Mouse (Mus musculus): ENCODE measurements around the gene Gm3336. TPM values are rescaled to one million over a fixed set of nuclear protein-coding genes. Genes with fewer than 3 reads are reported as not detected.

Gene Gm3336
- polyA plus RNA-seq, 1 experiment from 2014 or later = not detected

GRCm38 (mm10) chr8:70696019-70696885 is 22.1 kb upstream of the Gm3336 start:
- Histone ChIP-seq H3K27ac (replicated peaks; ENCODE audit: low read depth, low read length) (peak overlapping the region; percentile 90), H3K4me2 (ENCODE audit: low read depth, low read length) (peak overlapping the region; percentile 38), H3K4me1 (ENCODE audit: control insufficient read depth, insufficient read depth, low read length) (peaks cover 7% of the 10 kb centered on the region), H3K36me3 (replicated peaks; ENCODE audit: control insufficient read depth, insufficient read depth, low read depth, low read length) (no peaks in the 10 kb centered on the region), H3K9ac (replicated peaks; ENCODE audit: low read length) (peak overlapping the region; percentile 57), H3K4me3 (ENCODE audit: low read depth, low read length) (no peak overlapping the region), H3K9me3 (replicated peaks; ENCODE audit: control insufficient read depth, low read length) (no peaks in the 10 kb centered on the region), H3K27me3 (ENCODE audit: control insufficient read depth, insufficient read depth, low read length) (no peaks in the 10 kb centered on the region)
- WGBS = 6% methylated on average over 31 of the region's 31 CpGs
- no peak for ATAC-seq (replicated peaks; ENCODE audit: insufficient number of reproducible peaks, low FRiP score, low TSS enrichment, low read depth)
- peak; percentile 88 for DNase-seq (ENCODE audit: low spot score)

GRCm38 (mm10) chr8:70696946-70697345 is 21.4 kb upstream of the Gm3336 start:
- Histone ChIP-seq H3K9ac (replicated peaks; ENCODE audit: low read length) (peak overlapping the region; percentile 57), H3K36me3 (replicated peaks; ENCODE audit: control insufficient read depth, insufficient read depth, low read depth, low read length) (no peaks in the 10 kb centered on the region), H3K4me1 (ENCODE audit: control insufficient read depth, insufficient read depth, low read length) (peaks cover 7% of the 10 kb centered on the region), H3K27ac (replicated peaks; ENCODE audit: low read depth, low read length) (peak overlapping the region; percentile 90), H3K9me3 (replicated peaks; ENCODE audit: control insufficient read depth, low read length) (no peaks in the 10 kb centered on the region), H3K4me2 (ENCODE audit: low read depth, low read length) (peak overlapping the region; percentile 38), H3K4me3 (ENCODE audit: low read depth, low read length) (no peak overlapping the region), H3K27me3 (ENCODE audit: control insufficient read depth, insufficient read depth, low read length) (no peaks in the 10 kb centered on the region)
- ATAC-seq (replicated peaks; ENCODE audit: insufficient number of reproducible peaks, low FRiP score, low TSS enrichment, low read depth) (no peak), DNase-seq (ENCODE audit: low spot score) (peak; percentile 33)
- 30% methylated on average over 4 of the region's 4 CpGs for WGBS

GRCm38 (mm10) chr8:70697366-70698250 is 20.7 kb upstream of the Gm3336 start:
- peak overlapping the region; percentile 10 for H3K4me2 ChIP-seq (ENCODE audit: low read depth, low read length)
- H3K9ac ChIP-seq (replicated peaks; ENCODE audit: low read length) = peak overlapping the region; percentile 7; the same call in 1 of the 2 replicates
- ATAC-seq (replicated peaks; ENCODE audit: insufficient number of reproducible peaks, low FRiP score, low TSS enrichment, low read depth) = no peak
- peak overlapping the region; percentile 90 for H3K27ac ChIP-seq (replicated peaks; ENCODE audit: low read depth, low read length)
- DNase-seq (ENCODE audit: low spot score) = no peak
- 72% methylated on average over 12 of the region's 12 CpGs for WGBS
- H3K36me3 ChIP-seq (replicated peaks; ENCODE audit: control insufficient read depth, insufficient read depth, low read depth, low read length) = no peaks in the 10 kb centered on the region
- H3K9me3 ChIP-seq (replicated peaks; ENCODE audit: control insufficient read depth, low read length) = no peaks in the 10 kb centered on the region
- H3K4me1 ChIP-seq (ENCODE audit: control insufficient read depth, insufficient read depth, low read length) = peaks cover 7% of the 10 kb centered on the region
- H3K27me3 ChIP-seq (ENCODE audit: control insufficient read depth, insufficient read depth, low read length) = no peaks in the 10 kb centered on the region
- H3K4me3 ChIP-seq (ENCODE audit: low read depth, low read length) = no peak overlapping the region; the same call in 1 of the 2 replicates

DNA sequence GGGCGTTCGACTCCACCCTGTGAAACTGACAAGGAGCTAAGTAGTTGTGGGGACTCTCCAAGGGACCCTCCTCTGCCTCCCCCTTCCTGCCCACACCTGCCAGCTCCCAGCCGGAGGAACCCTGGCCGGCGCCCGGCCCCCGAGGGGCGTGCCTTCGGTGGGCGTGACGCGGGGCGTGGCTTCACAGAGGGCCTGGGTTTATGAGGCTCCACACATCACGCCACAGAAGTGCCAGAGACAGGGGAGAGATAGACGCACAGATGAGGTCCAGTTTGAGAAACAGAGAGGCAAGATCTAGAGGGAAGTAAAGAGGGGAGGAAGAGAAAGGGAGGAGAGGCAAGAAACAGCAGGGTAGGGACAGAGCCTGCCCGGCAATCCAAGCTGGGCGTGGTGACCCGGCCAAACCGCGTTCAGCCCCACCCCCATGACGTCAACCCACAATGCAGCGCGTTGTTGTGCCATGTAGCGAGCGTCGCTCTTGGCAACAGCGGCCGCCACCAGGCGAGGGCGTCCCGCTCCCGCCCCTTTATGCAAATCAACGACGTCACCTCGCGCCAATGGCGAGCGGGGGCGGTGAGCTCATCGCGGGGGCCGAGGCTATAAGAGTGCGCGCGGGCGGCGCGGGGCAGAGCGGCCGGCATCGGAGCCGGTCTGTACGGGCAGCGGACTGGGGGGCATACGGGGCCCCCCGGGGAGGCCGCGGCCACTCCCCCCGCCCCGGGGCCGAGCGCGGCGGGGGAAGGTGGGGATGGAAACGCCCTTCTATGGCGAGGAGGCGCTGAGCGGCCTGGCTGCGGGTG is 19.8 kb upstream of the Gm3336 start, which contains the start of gene Jund:
Jund (plus strand) TSS at position 640 of the 800 bp plus-strand sequence.
- H3K4me3 ChIP-seq (ENCODE audit: low read depth, low read length) = peak within 1 kb of the TSS; percentile 96
- whole genome bisulfite sequencing = under 1% methylated on average over 60 of the region's 69 CpGs
- H3K4me2 ChIP-seq (ENCODE audit: low read depth, low read length) = peak within 1 kb of the TSS; percentile 82
- H3K9ac ChIP-seq (replicated peaks; ENCODE audit: low read length) = peak within 1 kb of the TSS; percentile 97
- no peaks in the 10 kb centered on the region for H3K9me3 ChIP-seq (replicated peaks; ENCODE audit: control insufficient read depth, low read length)
- DNase-seq (ENCODE audit: low spot score) = peak; percentile 100
- H3K4me1 ChIP-seq (ENCODE audit: control insufficient read depth, insufficient read depth, low read length) = peaks cover 7% of the 10 kb centered on the region
- peak within 1 kb of the TSS; percentile 96 for H3K27ac ChIP-seq (replicated peaks; ENCODE audit: low read depth, low read length)
- no peaks in the 10 kb centered on the region for H3K36me3 ChIP-seq (replicated peaks; ENCODE audit: control insufficient read depth, insufficient read depth, low read depth, low read length)
- H3K27me3 ChIP-seq (ENCODE audit: control insufficient read depth, insufficient read depth, low read length) = no peaks in the 10 kb centered on the region
- peak; percentile 81 for ATAC-seq (replicated peaks; ENCODE audit: insufficient number of reproducible peaks, low FRiP score, low TSS enrichment, low read depth)

- ATAC-seq (replicated peaks; ENCODE audit: insufficient number of reproducible peaks, low FRiP score, low TSS enrichment, low read depth) (peak; percentile 4), DNase-seq (ENCODE audit: low spot score) (no peak)
- Histone ChIP-seq H3K27me3 (ENCODE audit: control insufficient read depth, insufficient read depth, low read length) (no peaks in the 10 kb centered on the region), H3K9me3 (replicated peaks; ENCODE audit: control insufficient read depth, low read length) (no peaks in the 10 kb centered on the region), H3K4me3 (ENCODE audit: low read depth, low read length) (peak overlapping the region; percentile 96), H3K9ac (replicated peaks; ENCODE audit: low read length) (peak overlapping the region; percentile 97), H3K4me2 (ENCODE audit: low read depth, low read length) (peak overlapping the region; percentile 82), H3K4me1 (ENCODE audit: control insufficient read depth, insufficient read depth, low read length) (peaks cover 7% of the 10 kb centered on the region), H3K27ac (replicated peaks; ENCODE audit: low read depth, low read length) (peak overlapping the region; percentile 96), H3K36me3 (replicated peaks; ENCODE audit: control insufficient read depth, insufficient read depth, low read depth, low read length) (no peaks in the 10 kb centered on the region)
- WGBS = under 1% methylated on average over 88 of the region's 89 CpGs
These were observed 19.1 kb upstream of the Gm3336 start for GRCm38 (mm10) chr8:70699116-70699833.

GRCm38 (mm10) chr8:70699834-70700554 is 18.3 kb upstream of the Gm3336 start:
- peak overlapping the region; percentile 96 for H3K27ac ChIP-seq (replicated peaks; ENCODE audit: low read depth, low read length)
- ATAC-seq (replicated peaks; ENCODE audit: insufficient number of reproducible peaks, low FRiP score, low TSS enrichment, low read depth) (no peak), DNase-seq (ENCODE audit: low spot score) (peak; percentile 85)
- H3K36me3 ChIP-seq (replicated peaks; ENCODE audit: control insufficient read depth, insufficient read depth, low read depth, low read length) = no peaks in the 10 kb centered on the region
- peak overlapping the region; percentile 97 for H3K9ac ChIP-seq (replicated peaks; ENCODE audit: low read length)
- WGBS = under 1% methylated on average over 57 of the region's 59 CpGs
- no peaks in the 10 kb centered on the region for H3K9me3 ChIP-seq (replicated peaks; ENCODE audit: control insufficient read depth, low read length)
- no peaks in the 10 kb centered on the region for H3K27me3 ChIP-seq (ENCODE audit: control insufficient read depth, insufficient read depth, low read length)
- H3K4me3 ChIP-seq (ENCODE audit: low read depth, low read length) = peak overlapping the region; percentile 96
- H3K4me2 ChIP-seq (ENCODE audit: low read depth, low read length) = peak overlapping the region; percentile 82
- peaks cover 7% of the 10 kb centered on the region for H3K4me1 ChIP-seq (ENCODE audit: control insufficient read depth, insufficient read depth, low read length)
